Mouse (Mus musculus) hindbrain, postnatal 0 days (tissue): ENCODE measurements at regions not wholly inside any gene's neighbourhood (a gene's known extent, or its start where the extent isn't known, plus 50 kb on each side); places are given as distances from the start of the nearest gene placed in this dataset.

Source experiments
- ATAC-seq: fragments of 200-750 bp; cut with Nextera tagmentation; 2 replicates; pipeline ENCODE4 v1.8.0; 2017; ENCODE audit warnings: mild to moderate bottlenecking, moderate TSS enrichment, moderate library complexity
- DNase-seq: peaks from one replicate; pipeline ENCODE4 v3.0.0-alpha.2; 2015; ENCODE audit warnings: low spot score
- H3K27ac ChIP-seq: fragments of 300-500 bp; sonication (generic); 2 replicates; pipeline ENCODE4 v1.5.1; 2014; ENCODE audit warnings: mild to moderate bottlenecking
- H3K27me3 ChIP-seq: fragments of 300-500 bp; sonication (generic); 2 replicates; pipeline ENCODE4 v1.6.1; 2014; ENCODE audit warnings: low read length, mixed read lengths; ENCODE audit not compliant: insufficient read depth
- H3K36me3 ChIP-seq: fragments of 300-500 bp; sonication (generic); 2 replicates; pipeline ENCODE4 v1.6.1; 2014; ENCODE audit warnings: low read length, mixed read lengths; ENCODE audit not compliant: insufficient read depth
- H3K4me1 ChIP-seq: fragments of 300-500 bp; sonication (generic); 2 replicates; pipeline ENCODE4 v1.6.1; 2014; ENCODE audit warnings: antibody characterized with exemption, low read length, mixed read lengths; ENCODE audit not compliant: insufficient read depth
- H3K4me2 ChIP-seq: fragments of 300-500 bp; sonication (generic); 2 replicates; pipeline ENCODE4 v1.6.1; 2014; ENCODE audit warnings: low read depth, mild to moderate bottlenecking, low read length, moderate library complexity, mixed read lengths
- H3K4me3 ChIP-seq: fragments of 300-500 bp; sonication (generic); 2 replicates; pipeline ENCODE4 v1.5.1; 2014; ENCODE audit warnings: low read length
- H3K9ac ChIP-seq: fragments of 300-500 bp; sonication (generic); replicated peaks from 2 replicates; pipeline ENCODE4 v1.6.1; 2014; ENCODE audit warnings: mild to moderate bottlenecking, low read length, moderate library complexity, mixed read lengths
- H3K9me3 ChIP-seq: fragments of 300-500 bp; sonication (generic); 2 replicates; pipeline ENCODE4 v1.6.1; 2016; ENCODE audit warnings: low read length, mixed read lengths
- CTCF ChIP-seq: IDR thresholded peaks from 2 replicates; pipeline ENCODE4 v1.5.1; 2016; ENCODE audit warnings: antibody characterized with exemption, control low read depth, low read depth
- WGBS: fragments of 180-500 bp; shearing (Covaris S2); extraction: QIAGEN DNeasy Blood & Tissue Kit; methylation state at CpG from one replicate; pipeline ENCODE4 v1.1.7; 2014; 5-methylcytosine and 5-hydroxymethylcytosine counted together

- H3K27ac ChIP-seq = peak overlapping the region; percentile 26; the same call in 1 of the 2 replicates
- ATAC-seq = peak; percentile 74
- no peak overlapping the region for H3K4me3 ChIP-seq
- peak; percentile 49 for DNase-seq
- no peak overlapping the region for H3K9ac ChIP-seq
- TF ChIP-seq CTCF = no peak
- no peaks in the 10 kb centered on the region for H3K36me3 ChIP-seq
- no peaks in the 10 kb centered on the region for H3K9me3 ChIP-seq
- WGBS = 71% methylated on average over 11 of the region's 11 CpGs
- H3K27me3 ChIP-seq = no peaks in the 10 kb centered on the region
- H3K4me2 ChIP-seq = no peak overlapping the region
- no peaks in the 10 kb centered on the region for H3K4me1 ChIP-seq
These were observed 83.0 kb upstream of the Rcn1 start for GRCm38 (mm10) chr2:105481990-105482592.

GRCm38 (mm10) chr2:105484496-105484895, 85.4 kb upstream of the Rcn1 start:
- 82% methylated on average over 3 of the region's 3 CpGs for WGBS
- H3K36me3 ChIP-seq = no peaks in the 10 kb centered on the region
- no peaks in the 10 kb centered on the region for H3K9me3 ChIP-seq
- H3K27ac ChIP-seq = no peak overlapping the region
- DNase-seq (no peak), ATAC-seq (no peak)
- H3K4me3 ChIP-seq = no peak overlapping the region
- H3K4me2 ChIP-seq = no peak overlapping the region
- no peak for TF ChIP-seq CTCF
- no peaks in the 10 kb centered on the region for H3K4me1 ChIP-seq
- H3K27me3 ChIP-seq = no peaks in the 10 kb centered on the region
- H3K9ac ChIP-seq = no peak overlapping the region

- Histone ChIP-seq H3K4me3 (no peak overlapping the region), H3K27ac (no peak overlapping the region), H3K9ac (no peak overlapping the region), H3K4me2 (no peak overlapping the region), H3K36me3 (no peaks in the 10 kb centered on the region), H3K27me3 (no peaks in the 10 kb centered on the region), H3K4me1 (no peaks in the 10 kb centered on the region), H3K9me3 (no peaks in the 10 kb centered on the region)
- no peak for TF ChIP-seq CTCF
- 84% methylated on average over 8 of the region's 8 CpGs for WGBS
- DNase-seq (no peak), ATAC-seq (no peak)
These were observed 86.2 kb upstream of the Rcn1 start for GRCm38 (mm10) chr2:105485286-105485685.

GRCm38 (mm10) chr2:105495796-105496195, 96.7 kb upstream of the Rcn1 start:
- Histone ChIP-seq H3K4me1 (no peaks in the 10 kb centered on the region), H3K9me3 (no peaks in the 10 kb centered on the region), H3K4me3 (no peak overlapping the region), H3K9ac (no peak overlapping the region), H3K27me3 (no peaks in the 10 kb centered on the region), H3K27ac (no peak overlapping the region), H3K36me3 (no peaks in the 10 kb centered on the region), H3K4me2 (no peak overlapping the region)
- ATAC-seq = no peak
- TF ChIP-seq CTCF = no peak
- DNase-seq = no peak
- 65% methylated on average over 13 of the region's 13 CpGs for WGBS

GRCm38 (mm10) chr2:105504197-105504596, 105.1 kb upstream of the Rcn1 start:
- H3K4me2 ChIP-seq = no peak overlapping the region
- DNase-seq (no peak), ATAC-seq (no peak)
- no peaks in the 10 kb centered on the region for H3K9me3 ChIP-seq
- H3K4me1 ChIP-seq = no peaks in the 10 kb centered on the region
- no peaks in the 10 kb centered on the region for H3K36me3 ChIP-seq
- H3K27me3 ChIP-seq = no peaks in the 10 kb centered on the region
- no peak overlapping the region for H3K27ac ChIP-seq
- no peak for TF ChIP-seq CTCF
- no peak overlapping the region for H3K4me3 ChIP-seq
- WGBS = 66% methylated on average over 2 of the region's 2 CpGs
- no peak overlapping the region for H3K9ac ChIP-seq

- Histone ChIP-seq H3K4me3 (no peak overlapping the region), H3K9me3 (no peaks in the 10 kb centered on the region), H3K9ac (no peak overlapping the region), H3K4me2 (no peak overlapping the region), H3K27me3 (no peaks in the 10 kb centered on the region), H3K4me1 (no peaks in the 10 kb centered on the region), H3K27ac (no peak overlapping the region), H3K36me3 (no peaks in the 10 kb centered on the region)
- DNase-seq = no peak
- 52% methylated on average over 4 of the region's 4 CpGs for WGBS
- ATAC-seq = peak; percentile 56
- TF ChIP-seq CTCF = no peak
These were observed 106.4 kb upstream of the Rcn1 start for GRCm38 (mm10) chr2:105505554-105505953.

GRCm38 (mm10) chr2:105507160-105507559, 108.0 kb upstream of the Rcn1 start:
- no peak for TF ChIP-seq CTCF
- Histone ChIP-seq H3K4me2 (no peak overlapping the region), H3K36me3 (no peaks in the 10 kb centered on the region), H3K27me3 (no peaks in the 10 kb centered on the region), H3K4me3 (no peak overlapping the region), H3K27ac (no peak overlapping the region), H3K9ac (no peak overlapping the region), H3K4me1 (no peaks in the 10 kb centered on the region), H3K9me3 (no peaks in the 10 kb centered on the region)
- no peak for ATAC-seq
- no peak for DNase-seq
- 61% methylated on average over 4 of the region's 4 CpGs for WGBS
